Mouse (Mus musculus): Measurements from ENCODE around the gene Kdm2b.

DNA sequence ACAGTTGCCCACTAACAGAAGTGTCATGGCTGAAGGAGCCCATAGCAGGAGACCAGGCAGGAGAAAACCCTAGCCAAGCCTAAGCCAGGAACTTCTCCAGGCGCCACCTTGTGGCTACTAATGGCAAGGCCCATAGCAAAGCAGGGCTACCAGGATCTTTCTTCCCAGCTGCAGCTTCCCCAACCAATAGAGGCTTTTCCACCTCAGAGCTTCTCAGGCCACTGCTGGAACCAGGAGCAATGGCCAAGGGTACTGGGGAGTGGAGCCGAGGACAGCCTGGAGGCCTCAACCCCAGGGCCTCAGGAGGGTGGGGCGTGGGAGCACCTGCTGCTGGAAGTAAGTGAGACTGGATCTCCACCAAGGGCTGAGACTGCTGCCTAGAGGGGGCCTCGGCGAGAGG lies 108.3 kb downstream of the Kdm2b start:
- peak; percentile 73 for TF ChIP-seq CTCF (IDR thresholded peaks at IDR 0.05; ENCODE audit: control insufficient read depth, insufficient read depth, low read length)
- TF ChIP-seq POLR2A (IDR thresholded peaks at IDR 0.05; ENCODE audit: borderline replicate concordance, control insufficient read depth, low read depth, low read length) = no peak
